In genomic region chr12:25549735-25550134, GRCm38 (mm10) we compare ENCODE assay signal across 21 mouse cellular contexts.
A peak's percentile ranks its signal among the peaks of the same experiment; 100 is the strongest.
DNase-seq lines count a peak whose midpoint lies in the region; ATAC-seq and TF ChIP-seq lines count a peak whose summit lies in the region.
"Had no signal": no experiment of that assay in that cellular context is flagged by ENCODE, and none has a peak within 500 bp of the region (broad histone marks: within the 10 kb centered on the region; RNA-seq: fewer than 3 reads in every experiment).

No protein-coding gene starts in this region.

- H3K4me3 ChIP-seq in embryonic facial prominence, embryonic 13.5 days = no peak overlapping the region
- no peak overlapping the region for H3K4me3 ChIP-seq in embryonic facial prominence, embryonic 10.5 days
- H3K4me3 ChIP-seq in stomach, embryonic 16.5 days (replicated peaks; ENCODE audit: low read length) = no peak overlapping the region
- no peak overlapping the region for H3K4me3 ChIP-seq in stomach, postnatal 0 days (ENCODE audit: low read depth, low read length)
- H3K4me3 ChIP-seq in embryonic facial prominence, embryonic 15.5 days (replicated peaks) = no peak overlapping the region
- no peak overlapping the region for H3K4me3 ChIP-seq in hindbrain, embryonic 13.5 days
- H3K4me3 ChIP-seq in kidney, adult 2 months (ENCODE audit: insufficient read depth, low read depth, low read length) = no peak overlapping the region
- H3K4me3 ChIP-seq: embryonic facial prominence, embryonic 12.5 days; forebrain, embryonic 12.5 days; forebrain, embryonic 15.5 days; heart, embryonic 13.5 days; hindbrain, embryonic 12.5 days; intestine, embryonic 15.5 days had no signal

- TF ChIP-seq CTCF in stomach, postnatal 0 days (IDR thresholded peaks at IDR 0.05; ENCODE audit: low read depth) = no peak
- no peak for TF ChIP-seq CTCF in kidney, adult 2 months (conservative IDR thresholded peaks at IDR 0.05; ENCODE audit: insufficient read depth, insufficient read length, low read depth, low read length)

- H3K27ac ChIP-seq in embryonic facial prominence, embryonic 13.5 days = peak overlapping the region; percentile 34; the same call in 1 of the 2 replicates
- no peak overlapping the region for H3K27ac ChIP-seq in embryonic facial prominence, embryonic 10.5 days (replicated peaks)
- H3K27ac ChIP-seq in stomach, embryonic 16.5 days (ENCODE audit: low read length) = no peak overlapping the region; the same call in 1 of the 2 replicates
- H3K27ac ChIP-seq in stomach, postnatal 0 days (replicated peaks) = no peak overlapping the region
- H3K27ac ChIP-seq in embryonic facial prominence, embryonic 15.5 days (replicated peaks) = 0 out of 2 replicates have a peak overlapping the region, but pooled peaks have one; percentile 11
- H3K27ac ChIP-seq in hindbrain, embryonic 13.5 days = no peak overlapping the region
- H3K27ac ChIP-seq in kidney, adult 2 months (ENCODE audit: insufficient read depth, low read depth, low read length) = no peak overlapping the region
- H3K27ac ChIP-seq: embryonic facial prominence, embryonic 12.5 days; forebrain, embryonic 12.5 days; forebrain, embryonic 15.5 days; heart, embryonic 13.5 days; hindbrain, embryonic 12.5 days; intestine, embryonic 15.5 days had no signal

- 63% methylated on average over 3 of the region's 3 CpGs for WGBS in embryonic facial prominence, embryonic 13.5 days
- 88% methylated on average over 3 of the region's 3 CpGs for WGBS in embryonic facial prominence, embryonic 10.5 days
- WGBS in stomach, embryonic 16.5 days = 67% methylated on average over 3 of the region's 3 CpGs
- WGBS in stomach, postnatal 0 days = 57% methylated on average over 3 of the region's 3 CpGs
- WGBS in embryonic facial prominence, embryonic 15.5 days = 54% methylated on average over 3 of the region's 3 CpGs
- 87% methylated on average over 3 of the region's 3 CpGs for WGBS in hindbrain, embryonic 13.5 days
- 84% methylated on average over 3 of the region's 3 CpGs for WGBS in kidney, adult 2 months

- H3K4me2 ChIP-seq in embryonic facial prominence, embryonic 13.5 days = no peak overlapping the region
- H3K4me2 ChIP-seq in stomach, embryonic 16.5 days (ENCODE audit: low read depth, low read length) = no peak overlapping the region
- no peak overlapping the region for H3K4me2 ChIP-seq in stomach, postnatal 0 days (replicated peaks; ENCODE audit: low read depth)
- H3K4me2 ChIP-seq in embryonic facial prominence, embryonic 15.5 days (replicated peaks) = no peak overlapping the region
- no peak overlapping the region for H3K4me2 ChIP-seq in hindbrain, embryonic 13.5 days
- H3K4me2 ChIP-seq: embryonic facial prominence, embryonic 12.5 days; forebrain, embryonic 12.5 days; forebrain, embryonic 15.5 days; heart, embryonic 13.5 days; hindbrain, embryonic 12.5 days; intestine, embryonic 15.5 days had no signal

- no peak for ATAC-seq in embryonic facial prominence, embryonic 13.5 days (ENCODE audit: insufficient number of reproducible peaks, insufficient read depth, low FRiP score, low TSS enrichment, low read depth)
- peak; percentile 62; the same call in 1 of the 2 replicates for ATAC-seq in stomach, embryonic 16.5 days (ENCODE audit: insufficient read depth, low FRiP score)
- ATAC-seq in stomach, postnatal 0 days (ENCODE audit: low FRiP score, low TSS enrichment) = no peak
- ATAC-seq in embryonic facial prominence, embryonic 15.5 days (ENCODE audit: insufficient number of reproducible peaks, low FRiP score, low TSS enrichment, low read depth) = no peak
- ATAC-seq in hindbrain, embryonic 13.5 days (ENCODE audit: low FRiP score) = no peak
- ATAC-seq: forebrain, embryonic 15.5 days; hindbrain, embryonic 16.5 days; intestine, embryonic 15.5 days; Patski had no signal

- H3K9me3 ChIP-seq in embryonic facial prominence, embryonic 13.5 days = no peaks in the 10 kb centered on the region
- no peaks in the 10 kb centered on the region for H3K9me3 ChIP-seq in embryonic facial prominence, embryonic 10.5 days
- H3K9me3 ChIP-seq in stomach, embryonic 16.5 days (replicated peaks; ENCODE audit: control insufficient read depth, low read length) = no peaks in the 10 kb centered on the region
- no peaks in the 10 kb centered on the region for H3K9me3 ChIP-seq in stomach, postnatal 0 days (ENCODE audit: control insufficient read depth, low read length)
- no peaks in the 10 kb centered on the region for H3K9me3 ChIP-seq in embryonic facial prominence, embryonic 15.5 days (replicated peaks)
- H3K9me3 ChIP-seq in hindbrain, embryonic 13.5 days = no peaks in the 10 kb centered on the region
- H3K9me3 ChIP-seq: embryonic facial prominence, embryonic 12.5 days; forebrain, embryonic 12.5 days; forebrain, embryonic 15.5 days; heart, embryonic 13.5 days; hindbrain, embryonic 12.5 days; intestine, embryonic 15.5 days had no signal

- no peak for TF ChIP-seq EP300 in stomach, postnatal 0 days (optimal IDR thresholded peaks at IDR 0.05)

- no peaks in the 10 kb centered on the region for H3K27me3 ChIP-seq in embryonic facial prominence, embryonic 13.5 days
- H3K27me3 ChIP-seq in embryonic facial prominence, embryonic 10.5 days (replicated peaks; ENCODE audit: low read depth, poor library complexity, severe bottlenecking) = no peaks in the 10 kb centered on the region
- H3K27me3 ChIP-seq in stomach, embryonic 16.5 days (ENCODE audit: control insufficient read depth, insufficient read depth, low read length) = no peaks in the 10 kb centered on the region
- H3K27me3 ChIP-seq in stomach, postnatal 0 days (ENCODE audit: control insufficient read depth, insufficient read depth, low read length) = no peaks in the 10 kb centered on the region
- no peaks in the 10 kb centered on the region for H3K27me3 ChIP-seq in embryonic facial prominence, embryonic 15.5 days
- no peaks in the 10 kb centered on the region for H3K27me3 ChIP-seq in hindbrain, embryonic 13.5 days
- H3K27me3 ChIP-seq in kidney, adult 2 months (replicated peaks; ENCODE audit: control insufficient read depth, insufficient read depth, low read length) = no peaks in the 10 kb centered on the region
- H3K27me3 ChIP-seq: embryonic facial prominence, embryonic 12.5 days; forebrain, embryonic 12.5 days; forebrain, embryonic 15.5 days; heart, embryonic 13.5 days; hindbrain, embryonic 12.5 days; intestine, embryonic 15.5 days; Patski had no signal

- no peak for TF ChIP-seq POLR2A in kidney, adult 2 months (IDR thresholded peaks at IDR 0.05; ENCODE audit: low read depth, low read length)

- no peaks in the 10 kb centered on the region for H3K36me3 ChIP-seq in embryonic facial prominence, embryonic 13.5 days
- H3K36me3 ChIP-seq in embryonic facial prominence, embryonic 10.5 days (replicated peaks) = no peaks in the 10 kb centered on the region
- H3K36me3 ChIP-seq in stomach, embryonic 16.5 days (ENCODE audit: control insufficient read depth, insufficient read depth, low read length) = no peaks in the 10 kb centered on the region
- H3K36me3 ChIP-seq in stomach, postnatal 0 days (ENCODE audit: control insufficient read depth, insufficient read depth, low read length) = no peaks in the 10 kb centered on the region
- H3K36me3 ChIP-seq in embryonic facial prominence, embryonic 15.5 days = no peaks in the 10 kb centered on the region
- no peaks in the 10 kb centered on the region for H3K36me3 ChIP-seq in hindbrain, embryonic 13.5 days
- H3K36me3 ChIP-seq in kidney, adult 2 months (ENCODE audit: control insufficient read depth, insufficient read depth, low read length) = no peaks in the 10 kb centered on the region
- H3K36me3 ChIP-seq: embryonic facial prominence, embryonic 12.5 days; forebrain, embryonic 12.5 days; forebrain, embryonic 15.5 days; heart, embryonic 13.5 days; hindbrain, embryonic 12.5 days; intestine, embryonic 15.5 days had no signal

- H3K9ac ChIP-seq in embryonic facial prominence, embryonic 13.5 days = no peak overlapping the region
- H3K9ac ChIP-seq in stomach, embryonic 16.5 days (ENCODE audit: low read length) = no peak overlapping the region
- no peak overlapping the region for H3K9ac ChIP-seq in stomach, postnatal 0 days (ENCODE audit: low read length)
- H3K9ac ChIP-seq in embryonic facial prominence, embryonic 15.5 days = no peak overlapping the region
- H3K9ac ChIP-seq in hindbrain, embryonic 13.5 days = no peak overlapping the region
- H3K9ac ChIP-seq: embryonic facial prominence, embryonic 12.5 days; forebrain, embryonic 12.5 days; forebrain, embryonic 15.5 days; heart, embryonic 13.5 days; hindbrain, embryonic 12.5 days; intestine, embryonic 15.5 days had no signal

- peaks cover 5% of the 10 kb centered on the region; the same call in 1 of the 2 replicates for H3K4me1 ChIP-seq in embryonic facial prominence, embryonic 13.5 days
- no peaks in the 10 kb centered on the region for H3K4me1 ChIP-seq in embryonic facial prominence, embryonic 10.5 days
- H3K4me1 ChIP-seq in stomach, embryonic 16.5 days (ENCODE audit: control insufficient read depth, insufficient read depth, low read length) = peaks cover 3% of the 10 kb centered on the region; the same call in 1 of the 2 replicates
- no peaks in the 10 kb centered on the region for H3K4me1 ChIP-seq in stomach, postnatal 0 days (replicated peaks; ENCODE audit: control insufficient read depth, insufficient read depth)
- peaks cover 7% of the 10 kb centered on the region; the same call in 1 of the 2 replicates for H3K4me1 ChIP-seq in embryonic facial prominence, embryonic 15.5 days
- peaks cover 3% of the 10 kb centered on the region; the same call in 1 of the 2 replicates for H3K4me1 ChIP-seq in hindbrain, embryonic 13.5 days (replicated peaks)
- no peaks in the 10 kb centered on the region for H3K4me1 ChIP-seq in kidney, adult 2 months (ENCODE audit: control insufficient read depth, insufficient read depth, low read length)
- H3K4me1 ChIP-seq: embryonic facial prominence, embryonic 12.5 days; forebrain, embryonic 12.5 days; forebrain, embryonic 15.5 days; heart, embryonic 13.5 days; hindbrain, embryonic 12.5 days; intestine, embryonic 15.5 days had no signal

- DNase-seq in embryonic facial prominence, embryonic 10.5 days (ENCODE audit: low spot score) = no peak
- no peak for DNase-seq in stomach, postnatal 0 days (ENCODE audit: low spot score)
- DNase-seq in kidney, adult 2 months = no peak
- DNase-seq: adrenal gland, postnatal 10 days; adrenal gland, postnatal 36 days; cerebellum, adult 18-20 months; cerebellum, adult 9-10 months; cerebellum, postnatal 14 days; gastrocnemius, postnatal 25 days had no signal

Comparison
In these comparisons a context has a peak if more than half of its experiments do, and no peak if none do; other contexts are left out.
1. H3K27ac ChIP-seq: peak in embryonic facial prominence, embryonic 13.5 days (single experiment) and embryonic facial prominence, embryonic 15.5 days (single experiment); none in embryonic facial prominence, embryonic 10.5 days (single experiment), stomach, embryonic 16.5 days (single experiment), stomach, postnatal 0 days (single experiment), hindbrain, embryonic 13.5 days (single experiment) and kidney, adult 2 months (single experiment).